Mouse (Mus musculus): ENCODE data around the gene Mtif3.
"Not testable (repeated sequence)": the region's sequence is repeated elsewhere in the genome, so short reads cannot be mapped to it uniquely, and the experiment has no call there.

Mtif3 gene

DNA sequence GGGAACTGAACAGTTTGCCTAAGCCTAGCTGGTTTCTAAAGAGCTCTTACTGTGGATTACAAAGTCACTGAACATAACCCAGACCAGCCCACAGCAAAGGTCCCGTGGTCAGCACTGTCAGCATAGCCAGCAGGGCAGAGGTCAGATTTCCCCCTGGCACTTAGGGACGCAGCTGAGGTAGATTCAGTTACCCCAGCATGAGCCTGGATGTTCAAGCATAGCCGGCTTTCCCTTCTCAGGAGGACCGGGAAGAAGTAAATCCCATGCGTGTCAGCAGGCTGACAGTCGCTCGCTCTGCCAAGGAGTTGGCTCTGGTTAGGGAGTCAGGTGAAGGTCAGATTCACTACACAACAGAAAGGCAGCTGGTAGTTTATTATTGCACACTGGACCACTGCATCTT, 9.0 kb downstream of the Mtif3 start:
- no peak for DNase-seq (ENCODE audit: low spot score in 2 of 2)

DNA sequence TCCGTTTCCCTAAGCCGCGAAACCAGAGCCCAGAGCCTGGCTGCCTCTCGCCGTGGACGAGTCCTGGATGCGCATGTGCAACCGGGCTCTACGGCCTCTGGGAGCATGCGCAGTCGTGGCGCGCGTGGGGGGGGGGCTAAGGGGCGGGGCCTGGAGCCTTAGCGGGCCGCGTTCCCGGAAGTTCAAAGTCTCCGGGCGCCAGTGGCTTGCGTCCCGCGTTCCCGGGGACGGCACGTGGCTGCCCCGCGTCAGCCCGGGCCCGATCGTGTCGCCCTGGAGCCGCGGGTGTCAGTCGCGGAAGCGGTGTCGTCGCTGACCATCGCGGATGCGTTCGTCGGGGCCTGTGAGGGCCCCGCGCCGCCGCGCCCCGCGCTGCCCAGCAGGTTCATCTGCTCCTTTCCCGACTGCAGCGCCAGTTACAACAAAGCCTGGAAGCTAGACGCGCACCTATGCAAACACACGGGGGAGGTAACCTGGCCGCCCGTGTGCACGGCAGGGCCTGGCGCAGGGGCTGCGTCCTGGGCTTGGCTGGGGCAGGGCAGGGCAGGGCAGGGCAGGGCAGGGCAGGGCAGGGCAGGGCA, 15.0 kb downstream of the Mtif3 start, which contains the start of gene Gtf3a:
TSS of gene Gtf3a (plus strand) at position 150 of the 581 bp plus-strand sequence.
- DNase-seq (ENCODE audit: low spot score in 2 of 2): peak; percentile 58 to 62

DNA sequence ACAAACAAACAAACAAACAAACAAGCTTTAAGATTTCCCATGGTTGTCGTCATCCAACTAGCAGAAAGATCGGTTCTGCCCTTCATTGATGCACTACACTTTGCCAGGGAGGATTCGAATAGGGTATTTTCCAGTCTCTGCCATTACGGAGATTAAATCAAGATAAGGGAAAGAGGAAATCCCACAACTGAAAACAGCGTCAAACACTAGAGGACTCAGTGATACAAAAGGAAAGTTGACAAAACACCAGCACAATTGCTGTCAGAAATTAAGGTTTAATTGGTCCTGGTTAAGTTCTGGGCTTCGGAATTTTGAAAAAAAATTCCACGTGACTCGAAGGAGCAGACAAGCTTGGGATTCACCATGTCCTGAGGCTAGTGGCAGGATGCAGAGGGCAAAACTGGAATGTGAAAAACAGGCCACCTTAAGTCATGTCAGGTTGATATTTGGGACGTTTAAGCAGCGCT, 15.5 kb downstream of the Mtif3 start:
- DNase-seq (ENCODE audit: low spot score in 2 of 2): no peak

DNA sequence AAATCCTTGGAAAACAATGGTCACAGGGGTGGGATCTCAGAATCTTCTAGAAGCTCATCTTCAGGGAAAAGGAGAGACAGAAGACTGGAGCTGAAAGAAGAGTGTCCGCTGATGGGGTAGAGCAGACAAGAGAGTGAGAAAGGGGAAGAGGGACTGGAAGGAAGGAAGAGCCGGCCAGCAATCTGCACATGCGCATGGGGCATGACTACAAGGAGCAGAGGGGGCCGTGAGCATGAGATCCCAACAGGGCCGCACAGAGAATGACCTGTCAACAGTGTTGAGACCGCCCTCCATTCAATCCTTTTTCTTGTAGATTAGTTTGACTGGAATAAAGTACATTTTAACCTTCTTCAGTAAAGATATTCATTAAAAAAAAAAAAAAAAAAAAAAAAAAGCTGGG, 16.1 kb downstream of the Mtif3 start:
- DNase-seq (ENCODE audit: low spot score in 2 of 2): no peak

DNA sequence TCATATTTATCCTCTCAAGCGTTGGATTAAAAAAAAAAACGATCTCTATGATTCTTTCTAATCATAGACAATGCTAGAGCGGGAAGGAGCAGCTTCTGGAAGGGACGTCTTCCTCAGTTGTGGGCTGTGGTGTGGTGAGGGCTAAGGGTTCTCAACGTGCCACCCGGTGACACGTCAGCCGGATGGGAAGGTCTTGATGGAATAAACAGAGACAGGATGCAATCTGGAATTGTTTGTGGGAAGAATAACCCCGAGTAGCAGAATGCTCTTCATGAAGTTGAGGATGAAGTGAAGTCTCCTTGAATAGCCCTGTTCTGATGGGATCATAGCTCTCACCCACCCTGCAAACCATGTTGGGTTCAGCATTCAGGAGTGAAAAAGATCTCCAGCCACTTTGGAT, 16.9 kb downstream of the Mtif3 start:
- no peak for DNase-seq (ENCODE audit: low spot score in 2 of 2)

DNA sequence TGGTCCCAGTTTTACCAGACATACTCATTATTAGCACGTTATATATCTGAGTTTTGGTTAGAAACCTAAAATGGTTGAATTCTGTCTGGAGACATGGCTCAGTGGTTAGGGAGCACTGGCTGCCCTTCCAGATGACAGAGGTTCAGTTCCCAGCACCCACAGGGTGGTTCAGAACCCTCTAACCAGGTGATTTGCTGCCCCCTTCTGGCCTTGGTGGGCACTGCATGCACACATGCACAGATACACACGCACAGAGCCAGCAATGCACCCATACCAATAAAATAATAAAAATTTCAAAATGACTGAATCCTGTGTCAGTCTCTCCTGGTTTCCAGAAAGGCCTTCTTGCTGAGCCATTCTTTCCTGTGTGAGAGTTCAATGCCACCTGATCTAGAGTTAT, 19.0 kb downstream of the Mtif3 start:
- no peak for DNase-seq (ENCODE audit: low spot score in 2 of 2)

DNA sequence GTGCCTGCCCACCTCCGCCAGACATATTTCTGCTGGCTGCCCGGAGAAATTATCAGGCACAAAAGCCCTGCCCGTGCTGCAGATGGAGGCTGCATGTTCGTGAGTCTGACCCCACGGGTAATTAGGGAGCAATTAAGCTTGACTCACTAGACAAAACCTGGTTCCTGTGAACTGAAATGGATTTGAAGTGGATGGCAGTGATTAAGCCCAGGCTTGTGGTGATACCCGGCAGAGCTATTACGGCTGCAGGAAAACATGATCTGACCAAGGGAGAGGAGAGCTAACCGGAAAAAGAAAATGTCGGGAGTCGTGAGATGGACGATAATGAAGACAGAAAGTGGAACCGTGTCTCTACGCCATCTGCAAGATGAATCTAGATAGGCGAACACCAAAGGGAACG, 20.6 kb downstream of the Mtif3 start:
- DNase-seq (ENCODE audit: low spot score in 2 of 2): no peak

DNA sequence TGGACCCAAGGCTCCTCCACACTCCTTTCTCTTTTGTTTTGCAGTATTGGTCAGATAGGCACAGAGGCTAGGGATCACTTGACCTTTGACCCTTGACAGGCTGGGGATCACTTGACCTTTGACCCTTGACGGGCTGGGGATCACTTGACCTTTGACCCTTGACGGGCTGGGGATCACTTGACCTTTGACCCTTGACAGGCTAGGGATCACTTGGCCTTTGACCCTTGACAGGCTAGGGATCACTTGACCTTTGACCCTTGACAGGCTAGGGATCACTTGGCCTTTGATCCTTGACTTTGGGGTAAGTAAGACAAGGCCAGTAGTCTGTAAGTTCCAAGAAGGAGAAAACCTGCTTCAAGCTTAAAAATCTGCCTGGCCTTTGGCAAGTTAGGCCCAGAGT, 21.7 kb downstream of the Mtif3 start:
- not testable (repeated sequence) for DNase-seq (ENCODE audit: low spot score in 2 of 2)

DNA sequence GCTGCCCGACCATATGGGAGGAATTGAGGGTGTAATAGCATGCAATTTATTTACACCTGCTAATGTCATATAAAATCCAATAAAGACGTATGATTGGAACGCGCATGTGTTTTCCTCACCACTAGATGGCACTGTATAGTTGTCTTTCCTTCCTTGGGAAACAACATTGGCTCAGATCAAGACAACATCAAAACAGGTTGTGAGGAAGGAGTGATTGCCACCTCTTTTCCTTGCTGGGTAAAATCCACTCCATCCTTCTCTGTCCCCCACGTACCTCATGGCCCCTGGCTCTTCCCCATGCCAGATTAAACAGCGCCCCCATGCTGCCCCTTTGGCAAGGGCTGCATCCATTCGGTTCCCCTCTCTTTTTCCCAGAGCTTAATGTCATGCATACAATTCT, 23.4 kb downstream of the Mtif3 start:
- DNase-seq (ENCODE audit: low spot score in 2 of 2): no peak

DNA sequence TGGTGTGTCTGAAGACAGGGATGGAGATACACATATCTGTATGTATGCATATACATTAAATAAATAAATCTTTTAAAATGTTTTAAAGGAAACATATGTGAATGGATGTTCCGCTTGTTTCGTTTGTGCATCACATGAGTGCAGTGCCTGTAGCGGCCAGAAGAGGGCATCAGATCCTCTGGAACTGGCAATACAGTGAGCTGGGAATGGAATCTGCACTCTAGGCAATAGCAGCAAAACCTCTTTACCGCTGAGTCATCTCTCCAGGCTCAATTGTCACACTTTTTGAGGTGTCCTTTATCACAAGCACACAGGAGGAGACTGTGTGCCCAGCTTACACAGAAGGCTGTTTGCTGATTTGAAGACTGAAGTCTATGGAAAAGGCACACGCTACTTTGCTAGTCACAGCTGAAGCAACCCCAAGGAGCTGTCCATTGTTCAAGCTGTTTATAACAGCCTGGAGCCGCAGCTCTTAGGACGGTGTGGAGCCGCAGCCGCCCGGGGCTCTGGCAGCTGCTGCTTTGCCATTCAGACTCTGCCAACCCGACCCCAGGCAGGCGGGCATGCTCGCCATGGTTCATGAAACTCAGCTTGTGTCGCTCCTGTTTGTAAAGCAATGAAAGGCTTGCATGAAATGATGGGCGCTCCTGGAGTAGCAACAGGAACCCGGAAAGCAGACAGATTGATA, 24.3 kb downstream of the Mtif3 start:
- no peak for DNase-seq (ENCODE audit: low spot score in 2 of 2)

DNA sequence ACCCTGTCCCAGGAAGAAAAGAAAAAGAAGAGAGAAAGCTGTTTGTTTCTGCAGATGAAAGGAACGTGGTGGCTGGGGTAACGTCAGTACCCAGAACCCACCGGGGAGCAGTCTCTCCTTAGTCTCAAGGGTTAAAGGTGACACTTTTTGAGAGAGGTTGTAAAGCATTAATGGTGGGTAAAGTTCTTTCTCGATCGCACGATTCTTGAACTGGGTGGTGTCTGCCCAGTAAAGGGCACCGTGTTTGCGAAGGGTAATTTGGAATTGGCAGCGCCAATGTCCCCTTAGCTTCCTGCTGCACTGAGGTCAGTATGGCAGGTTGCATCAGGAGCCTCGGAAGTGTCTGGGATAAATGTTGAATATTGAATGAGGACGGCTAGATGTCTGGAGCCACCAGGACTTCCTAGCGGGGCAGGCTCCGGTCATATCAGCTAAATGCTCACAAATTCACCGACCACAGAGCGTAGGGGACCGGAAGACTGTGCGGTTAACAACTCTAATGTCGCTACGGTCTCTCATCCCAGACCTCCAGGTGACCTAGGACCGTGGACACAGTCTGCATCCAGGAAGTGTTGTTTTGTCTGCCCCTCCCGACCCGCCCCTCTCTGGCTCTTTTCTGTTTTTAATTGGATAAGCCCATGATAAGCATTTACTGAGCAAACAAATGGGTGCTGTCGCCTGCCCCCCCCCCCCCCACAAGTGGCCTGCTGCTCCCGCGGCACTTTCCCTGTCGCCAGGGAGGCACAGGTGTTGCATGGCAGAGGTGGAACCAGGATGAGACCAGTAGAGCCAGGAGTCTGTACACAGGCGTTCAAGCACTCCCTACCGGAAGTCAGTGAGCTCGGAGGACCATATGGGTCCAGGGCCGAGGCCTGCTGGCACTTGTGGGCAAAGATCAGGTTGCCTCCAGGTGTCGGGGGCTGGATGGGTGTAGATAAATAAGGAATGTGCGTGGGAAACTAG, 25.8 kb downstream of the Mtif3 start:
- DNase-seq (ENCODE audit: low spot score in 2 of 2): no peak

DNA sequence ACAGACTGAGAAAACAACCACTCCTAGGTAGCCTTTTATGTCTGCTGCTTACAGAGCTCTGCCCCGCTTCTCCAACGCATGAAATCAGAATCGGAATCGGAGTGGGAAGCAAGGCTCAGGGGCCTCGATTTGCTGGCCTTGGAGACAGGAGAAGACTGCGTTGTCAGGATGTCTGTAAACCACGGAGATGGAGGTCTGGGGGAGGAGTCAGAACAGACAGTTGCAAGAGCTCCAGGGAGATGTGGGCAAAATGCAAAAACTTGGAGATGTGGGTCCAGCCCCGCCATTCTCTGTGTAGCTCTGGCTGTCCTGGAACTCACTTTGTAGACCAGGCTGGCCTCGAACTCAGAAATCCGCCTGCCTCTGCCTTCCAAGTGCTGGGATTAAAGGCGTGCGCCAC, 30.1 kb downstream of the Mtif3 start:
- no peak for DNase-seq (ENCODE audit: low spot score in 2 of 2)

DNA sequence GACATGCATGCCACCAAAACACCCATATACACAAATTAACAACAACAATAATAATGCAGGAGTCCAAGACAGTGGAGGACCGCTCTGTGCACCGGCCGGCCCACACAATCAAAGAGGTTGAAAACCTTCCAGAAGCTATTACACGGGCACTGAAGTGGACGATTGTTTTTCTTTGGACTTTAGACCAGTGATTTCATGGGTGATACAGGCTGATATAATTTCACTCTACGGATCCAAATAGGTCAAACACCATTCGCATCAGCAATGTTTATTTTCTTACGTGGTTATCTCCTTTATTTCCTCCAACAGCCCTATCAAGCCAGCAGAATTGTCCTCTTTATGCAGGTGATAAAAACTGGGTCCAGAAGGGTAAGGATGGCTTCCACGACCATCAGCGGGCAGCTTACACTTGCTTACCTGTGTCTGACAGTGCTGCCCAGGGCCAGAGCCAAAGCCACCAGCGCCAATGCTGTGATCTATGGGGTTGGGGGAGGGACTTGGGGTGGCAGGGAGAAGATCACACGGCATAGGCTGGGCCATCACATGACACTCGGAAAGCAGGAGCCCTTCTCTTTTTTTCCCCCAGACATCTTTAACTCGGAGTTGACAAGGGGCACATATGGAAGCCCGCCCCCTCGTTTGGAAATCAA, 31.6 kb downstream of the Mtif3 start:
- no peak for DNase-seq (ENCODE audit: low spot score in 2 of 2)

DNA sequence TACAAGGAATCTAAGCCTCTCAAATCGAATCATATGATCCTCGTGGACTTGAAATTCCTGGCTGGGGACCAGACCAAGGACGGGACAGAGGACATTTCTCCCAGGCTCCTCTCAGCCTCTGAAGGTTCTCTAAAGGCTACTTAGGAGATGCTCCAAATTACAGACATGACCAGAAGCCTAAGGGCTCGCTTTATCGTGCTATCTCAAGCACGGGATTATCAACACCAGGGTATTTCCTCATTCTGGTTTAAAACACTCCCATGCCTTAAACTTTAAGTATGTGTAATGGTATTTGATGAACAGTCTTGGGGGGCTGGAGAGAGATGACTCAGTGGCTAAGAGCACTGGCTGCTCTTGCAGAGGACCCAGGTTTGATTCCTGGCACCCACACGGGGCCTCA, 32.2 kb downstream of the Mtif3 start:
- no peak for DNase-seq (ENCODE audit: low spot score in 2 of 2)

DNA sequence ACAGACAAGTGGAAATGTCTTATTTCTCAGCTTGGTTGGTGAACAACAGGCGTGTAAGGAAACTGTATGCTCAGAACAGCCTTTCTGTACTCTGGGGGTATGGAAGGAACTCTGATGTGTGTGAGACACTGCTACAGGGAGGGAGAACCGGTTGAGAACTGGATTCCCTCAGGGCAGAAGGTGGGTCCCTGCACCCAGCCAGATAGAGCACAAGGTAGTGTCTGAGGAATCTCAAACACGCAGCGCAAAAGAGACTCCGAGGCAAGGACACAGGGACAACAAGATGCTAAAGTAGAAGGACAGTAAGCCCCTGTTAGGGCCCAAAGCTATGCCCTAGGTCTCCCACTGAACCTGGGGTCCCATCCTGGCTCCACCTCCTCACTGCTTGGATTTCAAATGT, 36.9 kb downstream of the Mtif3 start:
- no peak for DNase-seq (ENCODE audit: low spot score in 2 of 2)

DNA sequence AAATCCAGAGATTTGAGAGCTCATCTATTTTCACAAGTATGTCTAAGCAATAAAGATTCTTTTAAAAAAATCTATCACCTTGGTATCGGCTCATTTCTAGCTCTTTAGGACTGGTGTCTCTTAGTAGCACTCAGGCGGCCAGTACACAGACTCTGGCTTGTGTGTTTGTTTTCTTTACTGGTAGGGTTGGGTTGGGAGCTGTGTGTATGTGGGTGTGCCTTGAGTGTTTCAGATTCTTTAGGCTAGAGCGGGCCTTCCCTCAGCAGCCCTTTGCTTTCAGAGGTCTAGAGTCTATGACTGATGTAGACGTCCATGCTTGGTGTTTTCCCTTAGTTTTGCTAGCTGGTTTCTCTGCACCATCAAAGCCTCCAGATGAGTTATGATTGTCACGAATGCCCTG, 40.1 kb downstream of the Mtif3 start:
- DNase-seq (ENCODE audit: low spot score in 2 of 2): no peak

DNA sequence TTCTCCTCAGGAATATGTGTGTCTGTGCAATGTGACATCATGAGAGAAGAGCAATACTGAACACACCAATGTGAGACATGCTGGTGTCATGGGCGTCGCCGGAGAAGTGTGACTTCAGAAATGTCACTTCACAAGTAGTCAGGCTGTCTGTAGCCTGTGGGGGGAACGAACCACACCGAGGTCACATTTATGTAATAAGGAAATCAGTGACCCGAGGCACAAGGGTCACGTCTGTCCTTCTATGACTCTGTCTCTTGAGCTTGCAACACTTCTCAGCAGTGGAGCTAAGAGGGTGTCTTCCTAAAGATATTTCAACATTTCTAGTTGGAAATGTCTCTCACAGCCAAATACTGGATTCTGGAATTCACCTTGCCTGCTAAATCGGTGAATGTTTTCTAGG, 42.4 kb downstream of the Mtif3 start:
- no peak for DNase-seq (ENCODE audit: low spot score in 2 of 2)

DNA sequence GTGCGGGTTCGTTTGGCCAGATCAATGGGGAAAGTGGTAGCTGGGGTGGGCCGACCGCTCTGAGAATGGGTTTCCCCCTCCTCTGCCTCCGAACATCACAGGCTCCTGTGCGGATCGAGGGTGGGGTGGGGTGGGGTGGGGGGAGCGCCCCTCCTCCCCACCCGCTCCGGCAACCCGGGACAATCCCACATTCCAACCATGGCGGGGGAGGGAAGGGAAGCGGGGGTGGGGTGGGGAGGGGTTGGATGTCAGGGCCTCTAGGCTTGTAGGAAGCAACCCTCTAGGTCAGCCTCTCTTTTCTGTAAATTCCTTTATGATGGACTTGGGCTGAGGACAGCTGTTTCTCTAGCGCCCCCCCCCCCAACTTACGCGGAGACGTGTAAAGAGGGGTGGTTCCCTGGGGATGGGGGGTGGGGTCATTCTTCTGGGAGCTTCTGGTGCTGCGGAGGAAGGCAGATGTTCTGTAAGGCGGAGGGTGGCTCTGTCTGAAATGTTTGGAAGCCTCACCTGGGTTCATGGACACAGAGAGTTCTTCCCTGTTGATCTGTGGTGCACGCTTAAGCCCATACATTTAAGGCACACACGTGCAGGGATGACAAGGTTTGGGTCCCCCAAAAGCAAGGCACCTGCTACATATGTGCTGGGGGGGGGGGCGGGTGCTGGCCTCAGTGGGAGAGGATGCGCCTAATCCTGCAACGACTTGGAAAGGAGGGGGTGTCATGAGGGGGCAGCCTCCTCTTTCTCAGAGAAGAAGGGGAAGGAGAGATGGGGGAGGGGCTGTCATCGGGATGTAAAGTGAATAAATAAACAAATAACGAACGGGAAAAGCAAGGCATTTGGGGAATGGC, 43.1 kb downstream of the Mtif3 start:
- no peak for DNase-seq (ENCODE audit: low spot score in 2 of 2)

DNA sequence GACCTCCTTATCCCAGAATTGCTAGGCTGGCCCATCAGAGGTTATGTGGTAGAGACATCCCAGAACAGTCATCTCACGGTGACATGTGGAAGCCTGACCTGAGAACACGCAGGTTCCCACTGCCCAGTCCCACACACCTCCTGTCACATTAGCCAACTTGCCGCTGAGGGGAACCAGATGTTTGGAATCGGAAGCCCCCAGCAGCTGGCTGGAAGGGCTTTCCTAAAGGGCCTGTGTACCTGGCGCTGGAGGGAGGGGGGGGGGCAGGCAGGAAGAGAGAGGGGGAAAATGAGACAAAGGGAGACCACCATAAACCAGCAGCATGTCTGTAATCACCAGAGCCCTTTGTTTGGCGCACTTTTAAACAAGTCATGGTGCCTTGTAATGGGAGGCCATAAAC, 43.7 kb downstream of the Mtif3 start:
- DNase-seq (ENCODE audit: low spot score in 2 of 2): no peak

DNA sequence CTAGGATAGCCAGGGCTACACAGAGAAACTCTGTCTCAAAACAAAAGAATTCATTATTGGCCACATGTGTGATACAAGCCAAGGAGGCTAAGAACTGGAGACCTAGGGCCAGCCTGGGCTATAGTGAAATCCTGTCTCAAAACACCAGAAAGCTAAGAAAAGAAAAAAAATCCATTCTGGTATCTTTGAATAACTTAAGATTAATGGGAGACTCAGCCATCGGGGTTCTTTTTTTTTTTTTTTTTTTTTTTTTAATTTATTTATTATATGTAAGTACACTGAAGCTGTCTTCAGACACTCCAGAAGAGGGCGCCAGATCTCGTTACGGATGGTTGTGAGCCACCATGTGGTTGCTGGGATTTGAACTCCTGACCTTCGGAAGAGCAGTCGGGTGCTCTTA, 46.2 kb downstream of the Mtif3 start:
- DNase-seq (ENCODE audit: low spot score in 2 of 2): not testable (repeated sequence)

DNA sequence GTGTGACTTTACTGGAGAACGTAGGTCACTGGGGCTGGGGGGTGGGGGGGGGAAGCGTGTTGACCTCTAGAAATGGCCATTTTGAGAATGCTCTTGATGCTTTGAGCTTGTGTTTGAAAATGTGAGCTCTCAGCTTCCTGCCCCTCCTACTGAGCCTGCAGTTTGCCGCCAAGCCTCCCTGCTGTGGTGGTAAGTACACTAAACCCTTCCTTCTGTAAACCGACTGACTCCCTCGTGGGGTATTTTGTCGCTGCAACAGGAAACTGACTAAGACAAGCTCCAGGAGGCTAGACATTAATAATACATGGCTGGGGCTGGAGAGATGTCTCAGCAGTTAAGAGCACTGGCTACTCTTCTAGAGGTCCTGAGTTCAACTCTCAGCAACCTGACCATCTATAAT, 46.8 kb downstream of the Mtif3 start:
- no peak for DNase-seq (ENCODE audit: low spot score in 2 of 2)
